Mouse (Mus musculus): ENCODE results near the gene Megf11.

DNA sequence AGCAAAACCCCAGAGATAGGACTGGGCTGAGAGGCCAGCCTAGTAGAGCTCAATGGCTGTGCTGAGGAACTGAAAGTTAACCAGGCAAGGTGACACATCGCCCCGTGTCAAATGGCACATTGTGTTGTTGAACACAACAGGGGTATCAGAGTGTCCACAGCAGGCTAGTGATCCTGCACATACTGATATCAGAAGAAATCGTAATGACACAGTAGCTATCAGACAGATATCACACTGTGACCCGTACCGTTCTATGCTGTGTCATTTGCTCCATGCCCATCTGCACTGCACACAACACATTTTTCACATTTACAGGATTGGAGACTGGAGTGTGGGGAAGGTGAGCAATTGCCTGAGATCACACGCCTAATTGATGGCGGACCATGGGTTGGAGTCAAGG, 213.0 kb downstream of the Megf11 start:
- TF ChIP-seq CTCF (IDR thresholded peaks at IDR 0.05; ENCODE audit: low read depth, low read length) (no peak), GATA1 (IDR thresholded peaks at IDR 0.05; ENCODE audit: borderline replicate concordance, low read length) (no peak), TAL1 (conservative IDR thresholded peaks at IDR 0.05; ENCODE audit: low read depth, low read length) (no peak), GATA2 (IDR thresholded peaks at IDR 0.05; ENCODE audit: borderline replicate concordance, low read depth, low read length) (no peak)

Measured in G1E (cell line).